Mouse (Mus musculus) neural tube, embryonic 11.5 days (tissue): ENCODE measurements at regions not wholly inside any gene's neighbourhood (a gene's known extent, or its start where the extent isn't known, plus 50 kb on each side); places are given as distances from the start of the nearest gene placed in this dataset.
A peak's percentile ranks its signal among the peaks of the same experiment; 100 is the strongest.

Source experiments
- ATAC-seq: fragments of 200-750 bp; cut with Nextera tagmentation; 2 replicates; pipeline ENCODE4 v1.8.0; 2017; ENCODE audit warnings: moderate number of reproducible peaks, mild to moderate bottlenecking, moderate TSS enrichment, moderate library complexity; ENCODE audit not compliant: insufficient read depth, low FRiP score, low TSS enrichment
- DNase-seq: peaks from one replicate; pipeline ENCODE4 v3.0.0-alpha.2; 2015; ENCODE audit warnings: low spot score
- H3K27ac ChIP-seq: fragments of 300-500 bp; sonication (generic); 2 replicates; pipeline ENCODE4 v1.5.1; 2014; ENCODE audit warnings: low read depth, mild to moderate bottlenecking, low read length
- H3K27me3 ChIP-seq: fragments of 300-500 bp; sonication (generic); 2 replicates; pipeline ENCODE4 v1.6.1; 2014; ENCODE audit warnings: mild to moderate bottlenecking, low read length, mixed read lengths; ENCODE audit not compliant: control insufficient read depth, insufficient read depth
- H3K36me3 ChIP-seq: fragments of 300-500 bp; sonication (generic); 2 replicates; pipeline ENCODE4 v1.6.1; 2014; ENCODE audit warnings: mild to moderate bottlenecking, low read length, moderate library complexity, mixed read lengths; ENCODE audit not compliant: control insufficient read depth, insufficient read depth
- H3K4me1 ChIP-seq: fragments of 300-500 bp; sonication (generic); 2 replicates; pipeline ENCODE4 v1.6.1; 2014; ENCODE audit warnings: low read length, mixed read lengths; ENCODE audit not compliant: control insufficient read depth, insufficient read depth
- H3K4me2 ChIP-seq: fragments of 300-500 bp; sonication (generic); 2 replicates; pipeline ENCODE4 v1.6.1; 2014; ENCODE audit warnings: low read depth, mild to moderate bottlenecking, moderate library complexity
- H3K4me3 ChIP-seq: fragments of 300-500 bp; sonication (generic); 2 replicates; pipeline ENCODE4 v1.5.1; 2014; ENCODE audit warnings: low read depth, low read length
- H3K9ac ChIP-seq: fragments of 300-500 bp; sonication (generic); 2 replicates; pipeline ENCODE4 v1.6.1; 2014; ENCODE audit warnings: mild to moderate bottlenecking, low read length
- H3K9me3 ChIP-seq: fragments of 300-500 bp; sonication (generic); 2 replicates; pipeline ENCODE4 v1.6.1; 2016; ENCODE audit warnings: low read length; ENCODE audit not compliant: control insufficient read depth
- WGBS: fragments of 180-500 bp; shearing (Covaris S2); extraction: QIAGEN DNeasy Blood & Tissue Kit; methylation state at CpG from one replicate; pipeline ENCODE4 v1.1.7; 2014; 5-methylcytosine and 5-hydroxymethylcytosine counted together

GRCm38 (mm10) chr2:33983112-33983748 is 95.5 kb upstream of the Mvb12b start:
- 0 out of 2 replicates have a peak, but pooled peaks cover 2% of the 10 kb centered on the region for H3K4me1 ChIP-seq
- H3K4me3 ChIP-seq: no peak overlapping the region
- H3K9ac ChIP-seq: no peak overlapping the region
- WGBS: 40% methylated on average over 11 of the region's 11 CpGs
- no peak overlapping the region for H3K4me2 ChIP-seq
- DNase-seq (peak; percentile 29), ATAC-seq (0 out of 2 replicates have a peak, but pooled peaks have one; percentile 43)
- no peaks in the 10 kb centered on the region for H3K36me3 ChIP-seq
- no peaks in the 10 kb centered on the region for H3K27me3 ChIP-seq
- H3K27ac ChIP-seq: no peak overlapping the region
- H3K9me3 ChIP-seq: no peaks in the 10 kb centered on the region

- no peak for ATAC-seq
- H3K9me3 ChIP-seq: no peaks in the 10 kb centered on the region
- no peak overlapping the region for H3K4me3 ChIP-seq
- no peak overlapping the region for H3K9ac ChIP-seq
- no peak for DNase-seq
- H3K4me1 ChIP-seq: 0 out of 2 replicates have a peak, but pooled peaks cover 2% of the 10 kb centered on the region
- H3K27me3 ChIP-seq: no peaks in the 10 kb centered on the region
- no peak overlapping the region for H3K4me2 ChIP-seq
- no peak overlapping the region for H3K27ac ChIP-seq
- no peaks in the 10 kb centered on the region; the same call in 1 of the 2 replicates for H3K36me3 ChIP-seq
- 31% methylated on average over 8 of the region's 8 CpGs for WGBS
These were observed 94.2 kb upstream of the Mvb12b start for GRCm38 (mm10) chr2:33981936-33982335.

GRCm38 (mm10) chr2:33981321-33981720 is 93.6 kb upstream of the Mvb12b start:
- ATAC-seq: no peak
- no peak overlapping the region for H3K27ac ChIP-seq
- WGBS: 93% methylated on average over 7 of the region's 7 CpGs

GRCm38 (mm10) chr2:33980884-33981283 is 93.1 kb upstream of the Mvb12b start:
- no peaks in the 10 kb centered on the region; the same call in 1 of the 2 replicates for H3K36me3 ChIP-seq
- DNase-seq (no peak), ATAC-seq (no peak)
- no peak overlapping the region for H3K9ac ChIP-seq
- H3K4me1 ChIP-seq: 0 out of 2 replicates have a peak, but pooled peaks cover 2% of the 10 kb centered on the region
- H3K27ac ChIP-seq: no peak overlapping the region
- 86% methylated on average over 10 of the region's 10 CpGs for WGBS
- H3K27me3 ChIP-seq: no peaks in the 10 kb centered on the region
- no peak overlapping the region for H3K4me3 ChIP-seq
- H3K4me2 ChIP-seq: no peak overlapping the region
- no peaks in the 10 kb centered on the region for H3K9me3 ChIP-seq

More at GRCm38 (mm10) chr2:33981321-33981720, 93.6 kb upstream of the Mvb12b start:
- H3K4me3 ChIP-seq: no peak overlapping the region
- H3K4me1 ChIP-seq: 0 out of 2 replicates have a peak, but pooled peaks cover 2% of the 10 kb centered on the region
- no peak overlapping the region for H3K4me2 ChIP-seq
- H3K9me3 ChIP-seq: no peaks in the 10 kb centered on the region
- H3K36me3 ChIP-seq: no peaks in the 10 kb centered on the region; the same call in 1 of the 2 replicates
- no peak overlapping the region for H3K9ac ChIP-seq
- no peak for DNase-seq
- no peaks in the 10 kb centered on the region for H3K27me3 ChIP-seq

GRCm38 (mm10) chr2:33979276-33979675 is 91.5 kb upstream of the Mvb12b start:
- H3K4me3 ChIP-seq: no peak overlapping the region
- DNase-seq: no peak
- peaks cover 4% of the 10 kb centered on the region; the same call in 1 of the 2 replicates for H3K4me1 ChIP-seq
- no peak overlapping the region for H3K27ac ChIP-seq
- H3K4me2 ChIP-seq: no peak overlapping the region
- ATAC-seq: no peak
- H3K36me3 ChIP-seq: no peaks in the 10 kb centered on the region; the same call in 1 of the 2 replicates
- no peaks in the 10 kb centered on the region for H3K27me3 ChIP-seq
- H3K9ac ChIP-seq: no peak overlapping the region
- no peaks in the 10 kb centered on the region for H3K9me3 ChIP-seq

- no peak for ATAC-seq
- H3K9me3 ChIP-seq: no peaks in the 10 kb centered on the region
- WGBS: 90% methylated on average over 4 of the region's 4 CpGs
These were observed 90.8 kb upstream of the Mvb12b start for GRCm38 (mm10) chr2:33978550-33978949.

GRCm38 (mm10) chr2:33977576-33978352 is 90.0 kb upstream of the Mvb12b start:
- H3K4me3 ChIP-seq: no peak overlapping the region
- H3K27me3 ChIP-seq: no peaks in the 10 kb centered on the region
- WGBS: 75% methylated on average over 20 of the region's 20 CpGs
- H3K9me3 ChIP-seq: no peaks in the 10 kb centered on the region
- ATAC-seq (no peak), DNase-seq (no peak)
- no peak overlapping the region for H3K27ac ChIP-seq
- no peak overlapping the region for H3K4me2 ChIP-seq
- no peak overlapping the region for H3K9ac ChIP-seq
- H3K4me1 ChIP-seq: peaks cover 10% of the 10 kb centered on the region; the same call in 1 of the 2 replicates
- H3K36me3 ChIP-seq: no peaks in the 10 kb centered on the region; the same call in 1 of the 2 replicates

More at GRCm38 (mm10) chr2:33978550-33978949, 90.8 kb upstream of the Mvb12b start:
- H3K4me2 ChIP-seq: no peak overlapping the region
- H3K9ac ChIP-seq: no peak overlapping the region
- H3K4me3 ChIP-seq: no peak overlapping the region
- no peak overlapping the region for H3K27ac ChIP-seq
- no peaks in the 10 kb centered on the region; the same call in 1 of the 2 replicates for H3K36me3 ChIP-seq
- DNase-seq: no peak
- no peaks in the 10 kb centered on the region for H3K27me3 ChIP-seq
- peaks cover 10% of the 10 kb centered on the region; the same call in 1 of the 2 replicates for H3K4me1 ChIP-seq

- Histone ChIP-seq H3K27me3 (no peaks in the 10 kb centered on the region), H3K4me3 (no peak overlapping the region), H3K4me2 (no peak overlapping the region), H3K27ac (no peak overlapping the region), H3K9me3 (no peaks in the 10 kb centered on the region), H3K36me3 (no peaks in the 10 kb centered on the region; the same call in 1 of the 2 replicates), H3K4me1 (peaks cover 10% of the 10 kb centered on the region; the same call in 1 of the 2 replicates), H3K9ac (no peak overlapping the region)
- 82% methylated on average over 5 of the region's 5 CpGs for WGBS
- no peak for DNase-seq
- ATAC-seq: no peak
These were observed 89.4 kb upstream of the Mvb12b start for GRCm38 (mm10) chr2:33977151-33977550.
